Mouse (Mus musculus) testis, postnatal 10 days (tissue): ENCODE measurements at regions not wholly inside any gene's neighbourhood (a gene's known extent, or its start where the extent isn't known, plus 50 kb on each side); places are given as distances from the start of the nearest gene placed in this dataset.

ENCODE experiments used
- DNase-seq: peaks from one replicate; pipeline ENCODE4 v3.0.0; 2021; ENCODE audit warnings: low spot score

GRCm38 (mm10) chr16:77315354-77315753 lies 286.5 kb downstream of the Gm11146 start:
- DNase-seq = no peak

- DNase-seq = no peak
Observed at GRCm38 (mm10) chr16:77313195-77313594, 288.7 kb downstream of the Gm11146 start.

DNA sequence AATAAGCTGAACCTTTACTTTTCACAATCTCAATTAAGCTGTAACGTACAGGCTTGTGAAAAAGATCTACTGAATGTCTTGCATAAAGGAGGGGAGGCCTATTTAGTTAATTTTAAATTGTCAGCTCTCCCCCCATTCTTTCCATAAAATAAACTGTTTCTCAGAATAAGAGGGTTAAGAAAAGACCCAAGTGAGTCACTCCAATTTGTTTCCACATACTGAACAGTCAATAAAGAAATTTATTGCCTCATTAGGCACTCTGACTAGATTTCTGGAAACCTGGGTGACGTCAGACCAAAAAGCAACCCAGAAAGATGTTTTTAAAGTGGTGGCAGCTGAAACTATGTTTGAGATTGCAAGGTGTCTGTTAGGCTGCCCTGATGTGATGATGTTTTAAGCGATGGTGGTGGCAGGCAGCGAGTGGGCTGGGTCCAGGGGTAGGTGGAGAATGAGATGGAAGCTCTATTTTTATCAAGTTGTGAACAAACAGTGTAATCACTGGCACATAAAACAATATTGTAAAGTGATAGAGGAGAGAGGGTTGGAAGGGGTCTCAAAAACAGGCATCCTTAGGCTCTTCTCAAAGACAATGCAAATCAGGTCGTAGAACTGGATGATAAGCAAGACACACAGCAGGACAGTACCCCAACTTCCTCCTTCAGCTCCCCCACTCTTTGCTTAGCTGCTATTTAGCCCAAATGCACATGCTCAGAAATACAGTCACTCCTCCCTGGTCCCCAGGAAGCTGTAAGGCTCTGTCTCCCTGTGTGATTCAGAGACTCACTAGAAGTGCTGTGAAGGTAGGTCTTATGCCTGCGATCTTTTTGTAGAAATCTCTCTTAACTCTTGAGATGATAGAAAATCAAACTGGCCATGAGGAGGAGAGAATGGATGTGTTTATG lies 288.0 kb downstream of the Usp25 start:
- DNase-seq = no peak

DNA sequence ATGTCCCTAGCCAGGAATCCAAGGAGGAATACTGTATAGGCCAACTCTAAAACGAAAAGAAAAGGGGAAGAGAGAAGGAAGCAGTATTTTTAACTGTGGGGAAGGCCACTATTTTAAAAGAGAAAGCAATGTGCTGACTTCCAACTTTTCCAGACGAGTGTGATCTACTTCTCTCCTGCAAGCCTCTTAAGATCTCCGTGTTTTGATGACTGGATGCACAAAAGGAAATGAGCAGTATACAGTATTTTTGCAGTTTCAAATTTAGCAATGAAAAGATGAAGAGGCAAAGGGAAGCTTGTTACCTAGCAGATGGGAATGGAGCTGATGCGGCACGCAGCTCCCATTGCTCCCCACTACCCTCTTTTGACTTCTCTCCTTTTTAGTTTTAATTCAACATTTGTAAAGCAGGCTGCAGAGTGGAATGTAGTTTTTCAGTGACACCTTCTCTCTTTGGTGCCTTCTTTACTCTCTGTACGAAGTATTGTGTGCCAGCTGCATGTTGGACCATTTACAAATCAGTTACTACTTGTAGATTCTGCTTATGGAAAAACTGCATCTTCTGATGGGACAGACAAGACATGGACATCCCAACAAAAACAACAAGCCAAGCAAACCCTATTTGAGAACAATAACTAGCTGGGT lies 287.2 kb downstream of the Usp25 start:
- DNase-seq = no peak

- DNase-seq = no peak
Observed at GRCm38 (mm10) chr16:77295574-77296355, 282.3 kb downstream of the Usp25 start.

DNA sequence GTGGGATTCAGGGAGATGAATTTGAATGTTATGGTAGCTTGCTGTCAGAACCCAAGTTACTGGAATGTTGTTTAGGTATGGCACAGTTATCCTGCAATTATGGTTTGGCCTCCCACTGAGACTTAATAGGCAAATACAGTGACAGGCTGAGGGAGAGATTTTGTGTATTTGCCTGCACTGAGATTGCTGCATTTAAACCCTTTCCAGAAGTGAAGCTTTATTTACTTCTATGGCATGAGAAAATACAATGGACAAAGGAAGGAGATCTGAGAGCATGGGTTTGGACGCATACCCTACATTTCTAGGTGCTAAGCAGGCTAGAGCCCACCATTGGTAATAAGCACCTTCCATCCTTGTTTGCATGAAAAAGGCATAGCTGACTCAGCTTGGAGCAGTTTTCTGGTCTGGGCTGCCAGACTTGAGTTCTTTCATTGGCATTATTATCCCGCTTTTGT lies 278.8 kb downstream of the Usp25 start:
- no peak for DNase-seq

DNA sequence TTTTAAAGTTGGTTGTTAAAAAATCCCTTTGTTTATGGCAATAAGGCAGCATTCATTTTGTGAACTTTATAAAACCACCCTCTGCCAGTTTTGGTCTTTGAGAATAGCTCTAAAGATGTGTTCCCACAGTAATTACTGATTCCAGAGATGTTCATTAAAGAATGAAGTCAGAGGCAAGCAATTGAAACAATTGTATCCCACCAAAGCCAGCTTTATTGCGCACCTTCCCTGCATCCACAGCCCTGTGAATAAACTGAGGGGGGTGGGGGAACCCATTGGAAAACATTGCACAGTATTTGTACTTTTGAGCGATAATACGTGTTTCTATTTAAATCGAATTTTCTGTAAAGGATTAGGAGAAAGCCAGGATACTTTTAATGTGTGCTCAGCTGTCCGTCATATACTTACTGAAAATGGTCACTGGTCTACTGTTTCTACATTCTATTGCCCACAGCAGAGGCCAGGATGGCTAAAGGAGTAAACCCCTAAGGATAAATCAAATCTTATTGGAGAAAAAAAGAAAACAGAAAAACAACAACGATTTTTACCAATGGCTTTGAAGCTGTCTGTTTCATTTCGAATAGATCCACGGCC lies 278.3 kb downstream of the Usp25 start:
- DNase-seq = no peak

DNA sequence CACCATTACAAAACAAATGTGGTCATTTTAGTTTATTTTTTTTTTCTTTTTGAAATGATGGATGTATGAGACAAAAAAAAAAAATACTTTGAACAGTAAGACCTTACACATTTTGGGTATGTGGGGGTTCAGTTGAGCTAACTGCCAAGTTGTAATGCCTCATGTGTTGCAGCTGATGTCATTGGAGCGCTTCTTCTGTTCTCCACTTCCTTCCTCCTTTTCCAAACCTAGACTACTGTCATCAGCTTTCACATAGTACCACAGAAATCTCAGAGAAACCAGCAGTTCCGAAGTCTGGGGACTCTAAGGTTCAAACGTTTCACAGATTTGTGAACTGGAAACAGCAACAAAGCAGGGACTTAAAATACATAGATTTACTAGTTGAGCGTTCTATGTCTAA lies 270.7 kb downstream of the Usp25 start:
- no peak for DNase-seq

- no peak for DNase-seq
Observed at GRCm38 (mm10) chr16:77279916-77280315, 266.4 kb downstream of the Usp25 start.

GRCm38 (mm10) chr16:77279495-77279894 lies 266.0 kb downstream of the Usp25 start:
- no peak for DNase-seq

- no peak for DNase-seq
Observed at GRCm38 (mm10) chr16:77273306-77273705, 259.8 kb downstream of the Usp25 start.

- DNase-seq = no peak
Observed at GRCm38 (mm10) chr16:77268926-77269325, 255.4 kb downstream of the Usp25 start.

GRCm38 (mm10) chr16:77267679-77268078 lies 254.2 kb downstream of the Usp25 start:
- DNase-seq = no peak

GRCm38 (mm10) chr16:77252349-77252748 lies 238.8 kb downstream of the Usp25 start:
- no peak for DNase-seq

DNA sequence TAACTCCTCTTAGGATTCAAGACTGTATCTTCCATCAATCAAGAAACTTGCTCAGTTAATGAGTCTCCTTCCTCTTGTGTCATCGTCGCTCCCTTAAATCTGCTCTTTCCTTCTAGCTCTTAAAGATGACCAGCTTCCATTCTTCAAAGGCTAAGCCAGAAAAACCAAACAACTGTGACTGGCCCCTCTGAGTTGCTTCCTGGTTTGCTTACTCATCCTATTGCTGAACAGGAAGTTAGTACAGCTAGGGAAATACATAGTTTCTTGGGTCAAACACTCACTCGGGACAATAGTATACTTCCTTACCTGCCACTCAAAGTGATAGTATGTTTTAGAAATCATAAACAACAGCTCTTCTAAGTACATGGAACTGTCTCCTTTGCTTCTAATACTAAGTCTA lies 237.9 kb downstream of the Usp25 start:
- DNase-seq = no peak

DNA sequence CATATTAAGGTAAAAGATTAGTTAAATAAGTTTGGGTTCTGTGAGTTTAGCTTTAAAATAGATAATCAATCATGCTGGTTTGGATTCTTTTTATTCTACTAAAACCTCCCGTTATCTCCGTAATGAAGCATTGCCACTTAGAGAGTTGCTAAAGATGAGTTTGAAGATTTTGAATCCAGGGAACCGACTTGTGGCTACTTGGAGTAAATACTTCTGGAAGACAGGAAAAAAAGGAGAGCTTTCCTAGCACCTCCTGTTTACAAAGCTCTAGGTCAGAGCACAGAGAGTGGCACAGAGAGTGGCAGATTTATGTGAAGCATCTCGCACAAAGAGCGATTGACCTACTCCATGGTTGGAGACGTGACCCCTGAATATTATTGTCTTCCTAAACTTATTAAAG lies 227.4 kb downstream of the Usp25 start:
- DNase-seq = no peak

GRCm38 (mm10) chr16:77239176-77239790 lies 225.8 kb downstream of the Usp25 start:
- no peak for DNase-seq

DNA sequence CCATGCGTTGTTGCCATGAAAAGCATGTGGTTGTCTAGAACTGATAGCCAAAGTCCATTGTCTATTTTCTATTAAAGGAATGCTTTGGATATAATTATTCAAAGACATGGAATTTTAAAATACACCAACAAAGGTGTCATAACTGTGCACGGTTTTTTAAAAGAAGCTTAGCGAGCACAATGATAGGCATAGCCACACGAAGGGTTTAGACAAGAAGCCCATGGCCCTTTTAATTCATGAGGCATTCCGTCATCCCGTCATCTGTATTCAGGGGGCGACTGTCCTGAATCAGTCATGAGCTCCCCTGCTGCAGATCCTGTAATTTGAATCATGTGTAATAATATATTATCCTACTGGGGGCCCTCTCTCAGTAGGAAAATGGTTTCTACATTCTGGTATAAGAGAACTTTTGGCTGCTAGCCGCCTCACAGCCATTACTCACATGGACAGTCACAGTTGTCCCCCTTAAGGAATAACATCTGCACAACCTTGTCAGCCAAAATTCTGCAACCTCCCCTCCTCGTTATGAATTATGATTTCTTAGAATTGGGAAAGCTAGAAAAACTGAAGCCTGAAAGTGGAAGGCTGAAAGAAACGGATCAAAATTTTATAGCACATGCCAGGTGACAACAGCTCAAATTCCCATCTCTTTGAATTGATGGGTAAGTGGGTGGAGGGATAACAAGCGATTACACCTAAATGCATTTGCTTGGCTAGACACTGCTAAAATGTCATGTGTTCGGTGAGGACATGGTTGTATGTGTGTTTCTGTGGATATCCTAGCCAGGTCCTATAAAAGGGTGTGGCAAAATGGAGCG lies 225.1 kb downstream of the Usp25 start:
- DNase-seq = no peak

- DNase-seq = no peak
Observed at GRCm38 (mm10) chr16:77237631-77238357, 224.3 kb downstream of the Usp25 start.

- no peak for DNase-seq
Observed at GRCm38 (mm10) chr16:77237272-77237603, 223.7 kb downstream of the Usp25 start.
